Mouse (Mus musculus) embryonic fibroblast, embryonic 13.5 days (primary cell): ENCODE results near the gene Zfhx3. TPM values are rescaled to one million over a fixed set of nuclear protein-coding genes. Genes with fewer than 3 reads are reported as not detected.
A peak's percentile ranks its signal among the peaks of the same experiment; 100 is the strongest.

Experiments used
- H3K27ac ChIP-seq: 2 replicates; pipeline ENCODE4 v1.5.1; 2012; ENCODE audit warnings: low read length, control low read depth, inconsistent platforms; ENCODE audit not compliant: insufficient read depth
- H3K4me1 ChIP-seq: 2 replicates; pipeline ENCODE4 v1.6.1; 2011; ENCODE audit warnings: low read length; ENCODE audit not compliant: control insufficient read depth, insufficient read depth
- H3K4me3 ChIP-seq: 2 replicates; pipeline ENCODE4 v1.5.1; 2011; ENCODE audit warnings: mild to moderate bottlenecking, control low read depth, low read length; ENCODE audit not compliant: insufficient read depth
- CTCF ChIP-seq: IDR thresholded peaks from 2 replicates; pipeline ENCODE4 v1.5.1; 2011; ENCODE audit warnings: mild to moderate bottlenecking, control low read depth, low read length, moderate library complexity, borderline replicate concordance; ENCODE audit not compliant: insufficient read depth
- POLR2A ChIP-seq: IDR thresholded peaks from 2 replicates; pipeline ENCODE4 v1.6.1; 2011; ENCODE audit warnings: low read depth, mild to moderate bottlenecking, control low read depth, low read length, moderate library complexity
- polyA plus RNA-seq: library from polyadenylated mRNA; stranded (reverse); fragments of >200 nt; gene quantifications from 2 replicates; pipeline ENCODE4 v1.2.4, GENCODE M21; 2011; ENCODE audit warnings: low read depth; ENCODE audit not compliant: missing spikeins, insufficient read length

Gene Zfhx3
- polyA plus RNA-seq, 1 experiment = 30.6 TPM

DNA sequence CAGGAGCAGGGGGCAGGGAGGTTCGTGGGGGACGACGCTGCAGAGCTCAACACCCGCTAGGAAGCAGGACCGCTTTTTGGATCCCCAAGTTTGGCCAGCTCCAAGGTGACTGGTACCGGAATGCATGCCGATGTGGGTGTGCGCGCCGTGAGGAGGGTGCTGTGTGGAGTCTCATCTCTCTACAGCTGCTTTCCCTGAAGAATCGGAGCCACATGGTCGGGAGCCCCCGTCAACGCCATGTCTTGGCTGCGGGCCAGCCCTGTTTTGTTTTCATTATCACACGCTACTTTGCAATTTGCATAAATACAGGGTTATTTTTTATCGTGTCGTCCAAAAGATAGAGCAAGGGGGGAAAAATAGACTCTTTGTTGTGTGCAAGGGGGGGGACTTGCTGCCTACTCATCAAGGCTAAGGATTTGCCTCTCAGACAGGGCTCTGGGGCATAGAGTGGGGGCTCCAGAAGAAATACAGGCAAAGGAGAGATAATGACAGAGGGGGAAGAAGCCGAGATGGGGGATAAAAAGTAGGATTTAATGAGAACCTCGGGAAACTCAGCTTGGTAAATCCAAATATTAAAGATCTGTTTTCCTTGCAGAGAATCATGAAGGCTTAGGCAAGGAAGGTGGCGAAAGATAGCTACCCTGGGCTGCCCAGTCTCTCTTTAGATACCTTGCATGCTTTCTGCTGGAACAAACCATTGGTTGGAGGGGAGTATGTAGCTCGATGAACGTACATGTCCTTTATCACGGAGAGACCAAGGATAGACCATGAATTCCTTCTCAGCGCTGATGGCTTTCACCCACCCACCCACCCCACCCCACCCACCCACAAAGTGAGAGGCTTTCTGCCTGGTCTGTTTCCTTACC lies 595.5 kb downstream of the Zfhx3 start:
- no peak overlapping the region for H3K27ac ChIP-seq
- no peaks in the 10 kb centered on the region for H3K4me1 ChIP-seq
- H3K4me3 ChIP-seq = no peak overlapping the region
- no peak for TF ChIP-seq CTCF
- no peak for TF ChIP-seq POLR2A

GRCm38 (mm10) chr8:108538929-108539555 lies 596.6 kb downstream of the Zfhx3 start:
- TF ChIP-seq POLR2A = no peak
- TF ChIP-seq CTCF = no peak
- H3K4me3 ChIP-seq = no peak overlapping the region
- no peak overlapping the region for H3K27ac ChIP-seq
- H3K4me1 ChIP-seq = no peaks in the 10 kb centered on the region

GRCm38 (mm10) chr8:108552518-108552917 lies 610.1 kb downstream of the Zfhx3 start:
- no peak for TF ChIP-seq POLR2A
- no peak for TF ChIP-seq CTCF
- 0 out of 2 replicates have a peak overlapping the region, but pooled peaks have one; percentile 2 for H3K27ac ChIP-seq

GRCm38 (mm10) chr8:108553808-108554577 lies 611.5 kb downstream of the Zfhx3 start:
- H3K4me1 ChIP-seq = peaks cover 5% of the 10 kb centered on the region
- H3K27ac ChIP-seq = no peak overlapping the region
- no peak overlapping the region for H3K4me3 ChIP-seq
- TF ChIP-seq POLR2A (no peak), CTCF (no peak)

More at GRCm38 (mm10) chr8:108552518-108552917, 610.1 kb downstream of the Zfhx3 start:
- H3K4me1 ChIP-seq = peaks cover 5% of the 10 kb centered on the region
- H3K4me3 ChIP-seq = no peak overlapping the region

- H3K4me1 ChIP-seq = peaks cover 5% of the 10 kb centered on the region
- H3K4me3 ChIP-seq = no peak overlapping the region
- H3K27ac ChIP-seq = no peak overlapping the region
- TF ChIP-seq CTCF = no peak
- TF ChIP-seq POLR2A = no peak
These were observed 612.3 kb downstream of the Zfhx3 start for GRCm38 (mm10) chr8:108554578-108555245.

DNA sequence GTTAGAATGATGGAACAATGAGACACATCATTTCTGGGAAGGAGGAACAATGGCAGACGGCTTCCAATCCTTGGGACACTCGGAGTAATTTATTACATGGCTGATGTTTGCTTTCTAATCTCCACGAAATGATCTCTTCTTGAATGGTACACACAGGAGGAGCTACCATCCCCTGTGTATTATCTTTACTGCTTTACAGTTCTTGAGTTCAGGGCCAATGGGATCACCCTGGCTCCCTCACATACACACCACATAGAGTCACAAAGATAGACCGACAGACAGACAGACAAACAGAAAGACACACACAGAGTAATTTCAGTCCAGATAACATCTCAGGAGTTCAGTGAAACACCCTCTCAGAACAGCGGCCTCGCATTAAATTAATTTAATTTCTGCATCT lies 621.0 kb downstream of the Zfhx3 start:
- TF ChIP-seq CTCF (no peak), POLR2A (no peak)
- Histone ChIP-seq H3K4me1 (no peaks in the 10 kb centered on the region), H3K27ac (no peak overlapping the region), H3K4me3 (no peak overlapping the region)

- TF ChIP-seq POLR2A (no peak), CTCF (no peak)
- no peak overlapping the region for H3K27ac ChIP-seq
- H3K4me3 ChIP-seq = no peak overlapping the region
- no peaks in the 10 kb centered on the region for H3K4me1 ChIP-seq
These were observed 621.6 kb downstream of the Zfhx3 start for GRCm38 (mm10) chr8:108563934-108564564.

DNA sequence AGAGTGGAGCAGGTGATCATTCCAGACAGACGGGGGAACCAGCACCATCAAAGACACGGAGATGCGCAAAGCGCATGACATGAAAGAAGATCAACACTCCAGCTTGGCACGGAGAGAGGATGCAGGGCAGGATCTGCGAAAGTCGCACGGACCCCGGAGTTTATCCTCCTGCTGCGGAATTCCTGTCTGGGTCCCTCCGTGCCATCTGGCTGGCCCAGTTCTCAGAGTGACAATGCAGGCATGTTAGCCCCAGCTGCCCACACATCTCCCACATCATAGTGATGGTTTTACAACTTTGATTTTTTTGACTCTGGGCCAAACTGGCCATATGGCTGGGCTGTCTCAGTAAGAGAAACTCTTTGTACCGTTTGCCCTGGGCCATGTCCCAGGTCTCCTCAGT lies 623.6 kb downstream of the Zfhx3 start:
- no peak for TF ChIP-seq CTCF
- TF ChIP-seq POLR2A = no peak
- Histone ChIP-seq H3K4me1 (no peaks in the 10 kb centered on the region), H3K4me3 (no peak overlapping the region), H3K27ac (no peak overlapping the region)

- no peak for TF ChIP-seq CTCF
- Histone ChIP-seq H3K4me1 (no peaks in the 10 kb centered on the region), H3K4me3 (no peak overlapping the region), H3K27ac (no peak overlapping the region)
These were observed 631.0 kb downstream of the Zfhx3 start for GRCm38 (mm10) chr8:108573295-108574017.
